Mouse (Mus musculus): ENCODE measurements at regions not wholly inside any gene's neighbourhood (a gene's known extent, or its start where the extent isn't known, plus 50 kb on each side); places are given as distances from the start of the nearest gene placed in this dataset.

- no peak overlapping the region for H3K9ac ChIP-seq (ENCODE audit: low read depth, low read length, severe bottlenecking)
- H3K27me3 ChIP-seq (ENCODE audit: control insufficient read depth, insufficient read depth, low read length), result no peaks in the 10 kb centered on the region
- no peaks in the 10 kb centered on the region for H3K4me1 ChIP-seq (ENCODE audit: control insufficient read depth, insufficient read depth, low read length)
- TF ChIP-seq POLR2A (IDR thresholded peaks at IDR 0.05; ENCODE audit: borderline replicate concordance, extremely low read depth, insufficient read depth, insufficient read length), result no peak
- DNase-seq (ENCODE audit: low spot score), result no peak
- H3K27ac ChIP-seq (replicated peaks; ENCODE audit: low read depth, low read length), result no peak overlapping the region
- H3K4me3 ChIP-seq (replicated peaks; ENCODE audit: low read length), result no peak overlapping the region
- WGBS, result 49% methylated on average over 1 of the region's 1 CpGs
- H3K36me3 ChIP-seq (ENCODE audit: control insufficient read depth, insufficient read depth, low read length), result no peaks in the 10 kb centered on the region
- no peaks in the 10 kb centered on the region for H3K9me3 ChIP-seq (ENCODE audit: control insufficient read depth, low read length)
- ATAC-seq (ENCODE audit: low FRiP score, low read depth), result no peak
- no peak overlapping the region for H3K4me2 ChIP-seq (replicated peaks; ENCODE audit: low read depth, low read length, severe bottlenecking)
These were observed 747.6 kb upstream of the Alcam start for GRCm38 (mm10) chr16:53201449-53201848.

- no peak for TF ChIP-seq POLR2A (IDR thresholded peaks at IDR 0.05; ENCODE audit: borderline replicate concordance, extremely low read depth, insufficient read depth, insufficient read length)
- Histone ChIP-seq H3K4me1 (ENCODE audit: control insufficient read depth, insufficient read depth, low read length) (no peaks in the 10 kb centered on the region), H3K4me2 (replicated peaks; ENCODE audit: low read depth, low read length, severe bottlenecking) (no peak overlapping the region), H3K4me3 (replicated peaks; ENCODE audit: low read length) (no peak overlapping the region), H3K27me3 (ENCODE audit: control insufficient read depth, insufficient read depth, low read length) (no peaks in the 10 kb centered on the region), H3K9ac (ENCODE audit: low read depth, low read length, severe bottlenecking) (no peak overlapping the region), H3K36me3 (ENCODE audit: control insufficient read depth, insufficient read depth, low read length) (no peaks in the 10 kb centered on the region), H3K27ac (replicated peaks; ENCODE audit: low read depth, low read length) (no peak overlapping the region), H3K9me3 (ENCODE audit: control insufficient read depth, low read length) (no peaks in the 10 kb centered on the region)
- WGBS, result 38% methylated on average over 3 of the region's 3 CpGs
- ATAC-seq (ENCODE audit: low FRiP score, low read depth) (peak; percentile 23; the same call in 1 of the 2 replicates), DNase-seq (ENCODE audit: low spot score) (peak; percentile 29)
These were observed 732.6 kb upstream of the Alcam start for GRCm38 (mm10) chr16:53186444-53186843.

- Histone ChIP-seq H3K4me2 (replicated peaks; ENCODE audit: low read depth, low read length, severe bottlenecking) (no peak overlapping the region), H3K9ac (ENCODE audit: low read depth, low read length, severe bottlenecking) (no peak overlapping the region), H3K27me3 (ENCODE audit: control insufficient read depth, insufficient read depth, low read length) (no peaks in the 10 kb centered on the region), H3K36me3 (ENCODE audit: control insufficient read depth, insufficient read depth, low read length) (no peaks in the 10 kb centered on the region), H3K9me3 (ENCODE audit: control insufficient read depth, low read length) (no peaks in the 10 kb centered on the region), H3K27ac (replicated peaks; ENCODE audit: low read depth, low read length) (no peak overlapping the region), H3K4me3 (replicated peaks; ENCODE audit: low read length) (no peak overlapping the region), H3K4me1 (ENCODE audit: control insufficient read depth, insufficient read depth, low read length) (no peaks in the 10 kb centered on the region)
- no peak for TF ChIP-seq POLR2A (IDR thresholded peaks at IDR 0.05; ENCODE audit: borderline replicate concordance, extremely low read depth, insufficient read depth, insufficient read length)
- DNase-seq (ENCODE audit: low spot score), result no peak
- ATAC-seq (ENCODE audit: low FRiP score, low read depth), result no peak
These were observed 702.5 kb upstream of the Alcam start for GRCm38 (mm10) chr16:53156352-53156751.

- Histone ChIP-seq H3K9me3 (ENCODE audit: control insufficient read depth, low read length) (no peaks in the 10 kb centered on the region), H3K9ac (ENCODE audit: low read depth, low read length, severe bottlenecking) (no peak overlapping the region), H3K27ac (replicated peaks; ENCODE audit: low read depth, low read length) (no peak overlapping the region), H3K36me3 (ENCODE audit: control insufficient read depth, insufficient read depth, low read length) (no peaks in the 10 kb centered on the region), H3K27me3 (ENCODE audit: control insufficient read depth, insufficient read depth, low read length) (no peaks in the 10 kb centered on the region), H3K4me1 (ENCODE audit: control insufficient read depth, insufficient read depth, low read length) (no peaks in the 10 kb centered on the region), H3K4me2 (replicated peaks; ENCODE audit: low read depth, low read length, severe bottlenecking) (no peak overlapping the region), H3K4me3 (replicated peaks; ENCODE audit: low read length) (no peak overlapping the region)
- 69% methylated on average over 2 of the region's 2 CpGs for WGBS
- ATAC-seq (ENCODE audit: low FRiP score, low read depth) (no peak), DNase-seq (ENCODE audit: low spot score) (no peak)
- no peak for TF ChIP-seq POLR2A (IDR thresholded peaks at IDR 0.05; ENCODE audit: borderline replicate concordance, extremely low read depth, insufficient read depth, insufficient read length)
These were observed 676.8 kb upstream of the Alcam start for GRCm38 (mm10) chr16:53130677-53131076.

- Histone ChIP-seq H3K9ac (ENCODE audit: low read depth, low read length, severe bottlenecking) (no peak overlapping the region), H3K4me1 (ENCODE audit: control insufficient read depth, insufficient read depth, low read length) (no peaks in the 10 kb centered on the region), H3K4me3 (replicated peaks; ENCODE audit: low read length) (no peak overlapping the region), H3K36me3 (ENCODE audit: control insufficient read depth, insufficient read depth, low read length) (no peaks in the 10 kb centered on the region), H3K4me2 (replicated peaks; ENCODE audit: low read depth, low read length, severe bottlenecking) (no peak overlapping the region), H3K27me3 (ENCODE audit: control insufficient read depth, insufficient read depth, low read length) (no peaks in the 10 kb centered on the region), H3K9me3 (ENCODE audit: control insufficient read depth, low read length) (no peaks in the 10 kb centered on the region), H3K27ac (replicated peaks; ENCODE audit: low read depth, low read length) (no peak overlapping the region)
- WGBS, result 85% methylated on average over 3 of the region's 3 CpGs
- DNase-seq (ENCODE audit: low spot score) (no peak), ATAC-seq (ENCODE audit: low FRiP score, low read depth) (no peak)
- TF ChIP-seq POLR2A (IDR thresholded peaks at IDR 0.05; ENCODE audit: borderline replicate concordance, extremely low read depth, insufficient read depth, insufficient read length), result no peak
These were observed 654.9 kb upstream of the Alcam start for GRCm38 (mm10) chr16:53108726-53109125.

GRCm38 (mm10) chr16:53095396-53095929 lies 641.6 kb upstream of the Alcam start:
- DNase-seq (ENCODE audit: low spot score) (no peak), ATAC-seq (ENCODE audit: low FRiP score, low read depth) (peak; percentile 34; the same call in 1 of the 2 replicates)
- Histone ChIP-seq H3K4me1 (ENCODE audit: control insufficient read depth, insufficient read depth, low read length) (no peaks in the 10 kb centered on the region), H3K9ac (ENCODE audit: low read depth, low read length, severe bottlenecking) (no peak overlapping the region), H3K27me3 (ENCODE audit: control insufficient read depth, insufficient read depth, low read length) (no peaks in the 10 kb centered on the region), H3K36me3 (ENCODE audit: control insufficient read depth, insufficient read depth, low read length) (no peaks in the 10 kb centered on the region), H3K4me3 (replicated peaks; ENCODE audit: low read length) (no peak overlapping the region), H3K4me2 (replicated peaks; ENCODE audit: low read depth, low read length, severe bottlenecking) (no peak overlapping the region), H3K27ac (replicated peaks; ENCODE audit: low read depth, low read length) (no peak overlapping the region), H3K9me3 (ENCODE audit: control insufficient read depth, low read length) (no peaks in the 10 kb centered on the region)
- no peak for TF ChIP-seq POLR2A (IDR thresholded peaks at IDR 0.05; ENCODE audit: borderline replicate concordance, extremely low read depth, insufficient read depth, insufficient read length)
- 39% methylated on average over 2 of the region's 2 CpGs for WGBS

Data from limb, embryonic 14.5 days (tissue).